Comparison of ENCODE assay signal across 8 mouse cellular contexts in the genomic region with DNA sequence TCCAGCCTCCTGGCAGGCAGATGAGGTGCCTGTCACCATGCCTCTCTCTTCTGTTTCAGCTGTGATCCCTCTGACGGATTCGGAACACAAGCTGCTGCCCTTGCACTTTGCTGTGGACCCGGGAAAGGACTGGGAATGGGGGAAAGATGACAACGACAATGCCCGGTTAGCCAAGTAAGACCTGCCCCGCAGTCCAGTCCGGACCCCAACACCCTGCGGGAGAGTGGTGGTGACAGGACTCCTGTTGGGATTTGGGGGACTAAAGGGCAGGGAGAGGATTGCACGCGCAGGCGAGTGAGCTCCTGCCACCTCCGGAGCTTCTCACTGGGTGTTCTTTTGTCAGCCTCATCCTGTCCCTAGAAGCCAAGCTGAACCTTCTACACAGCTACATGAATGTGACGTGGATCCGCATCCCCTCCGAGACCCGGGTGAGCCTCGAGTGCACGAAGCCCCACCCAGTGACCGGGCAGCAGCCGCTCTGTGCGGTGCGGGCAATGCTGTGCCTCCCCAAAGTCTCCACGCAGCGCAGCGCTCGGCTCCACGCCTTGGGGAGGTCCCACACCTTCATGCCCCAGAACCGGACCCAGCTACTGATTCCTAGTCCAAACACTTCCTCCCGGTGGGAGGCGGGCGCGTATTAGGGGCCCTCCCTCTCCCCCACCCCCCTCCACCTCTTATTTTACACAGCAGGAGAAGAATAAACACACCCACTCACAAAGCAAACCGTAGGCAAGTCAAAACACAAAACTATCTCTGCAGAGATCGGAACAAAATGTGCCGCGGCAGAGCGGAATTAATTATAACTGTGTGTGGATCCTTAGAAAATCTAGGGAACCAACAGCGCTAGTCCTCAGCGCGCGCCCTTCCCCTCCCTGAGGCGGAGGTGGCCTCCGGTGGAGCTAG.
A peak's percentile ranks its signal among the peaks of the same experiment; 100 is the strongest.
DNase-seq lines count a peak whose midpoint lies in the region; ATAC-seq lines count a peak whose summit lies in the region.

No protein-coding gene starts in this region.

- ATAC-seq in embryonic facial prominence, embryonic 14.5 days (ENCODE audit: low read depth) = no peak
- ATAC-seq in heart, embryonic 14.5 days (ENCODE audit: insufficient number of reproducible peaks, insufficient read depth, low FRiP score, low read depth) = no peak
- no peak for ATAC-seq in liver, embryonic 13.5 days (ENCODE audit: low read depth)

- H3K9me3 ChIP-seq in embryonic facial prominence, embryonic 14.5 days (ENCODE audit: control insufficient read depth, low read length) = no peaks in the 10 kb centered on the region
- H3K9me3 ChIP-seq in heart, embryonic 14.5 days (ENCODE audit: control insufficient read depth, low read length) = no peaks in the 10 kb centered on the region
- no peaks in the 10 kb centered on the region for H3K9me3 ChIP-seq in liver, embryonic 13.5 days (replicated peaks)

- peak overlapping the region; percentile 70 for H3K4me2 ChIP-seq in embryonic facial prominence, embryonic 14.5 days (ENCODE audit: low read depth, low read length)
- H3K4me2 ChIP-seq in heart, embryonic 14.5 days (ENCODE audit: low read length) = peak overlapping the region; percentile 69
- H3K4me2 ChIP-seq in liver, embryonic 13.5 days = peak overlapping the region; percentile 51

- 0 out of 2 replicates have a peak, but pooled peaks cover 4% of the 10 kb centered on the region for H3K4me1 ChIP-seq in embryonic facial prominence, embryonic 14.5 days (ENCODE audit: control insufficient read depth, insufficient read depth, low read length)
- H3K4me1 ChIP-seq in heart, embryonic 14.5 days (ENCODE audit: control insufficient read depth in 2 of 2, insufficient read depth in 2 of 2, low read length in 2 of 2) = no peaks in the 10 kb centered on the region; a peak in 2 of 4 replicates
- no peaks in the 10 kb centered on the region; the same call in 1 of the 2 replicates for H3K4me1 ChIP-seq in liver, embryonic 13.5 days (replicated peaks)

- no peaks in the 10 kb centered on the region for H3K36me3 ChIP-seq in embryonic facial prominence, embryonic 14.5 days (ENCODE audit: control insufficient read depth, insufficient read depth, low read length)
- H3K36me3 ChIP-seq in heart, embryonic 14.5 days (ENCODE audit: control insufficient read depth, insufficient read depth, low read length) = no peaks in the 10 kb centered on the region
- H3K36me3 ChIP-seq in liver, embryonic 13.5 days = no peaks in the 10 kb centered on the region

- no peak overlapping the region for H3K27ac ChIP-seq in embryonic facial prominence, embryonic 14.5 days (replicated peaks; ENCODE audit: low read depth, low read length)
- H3K27ac ChIP-seq in heart, embryonic 14.5 days (replicated peaks in 1 of 2; ENCODE audit: control insufficient read depth in 1 of 2, insufficient read depth in 1 of 2, low read depth in 2 of 2, low read length in 2 of 2) = no peak overlapping the region
- H3K27ac ChIP-seq in liver, embryonic 13.5 days = no peak overlapping the region

- H3K27me3 ChIP-seq in embryonic facial prominence, embryonic 14.5 days (replicated peaks; ENCODE audit: control insufficient read depth, insufficient read depth, low read length) = peaks cover 63% of the 10 kb centered on the region
- peaks cover 63% of the 10 kb centered on the region for H3K27me3 ChIP-seq in heart, embryonic 14.5 days (ENCODE audit: control insufficient read depth, insufficient read depth, low read length)
- H3K27me3 ChIP-seq in liver, embryonic 13.5 days = peaks cover 65% of the 10 kb centered on the region

- peak; percentile 43 to 46 for DNase-seq in urinary bladder, adult 18-20 months (ENCODE audit: low spot score in 2 of 2)
- DNase-seq in urinary bladder, adult 2 months (ENCODE audit: low spot score) = no peak
- DNase-seq in embryonic facial prominence, embryonic 14.5 days (ENCODE audit: low spot score) = no peak
- DNase-seq in kidney, postnatal 10 days = peak; percentile 52
- DNase-seq in liver, embryonic 13.5 days = no peak
- peak; percentile 11 to 21 for DNase-seq in natural killer cell, adult 2 months (ENCODE audit: low spot score in 2 of 2)
- peak; percentile 63 for DNase-seq in thymus, postnatal 4 days

- H3K9ac ChIP-seq in embryonic facial prominence, embryonic 14.5 days (ENCODE audit: low read depth, low read length) = peak overlapping the region; percentile 54
- peak overlapping the region; percentile 42 for H3K9ac ChIP-seq in heart, embryonic 14.5 days (ENCODE audit: low read length)
- no peak overlapping the region for H3K9ac ChIP-seq in liver, embryonic 13.5 days

- H3K4me3 ChIP-seq in embryonic facial prominence, embryonic 14.5 days (ENCODE audit: low read depth, low read length) = peak overlapping the region; percentile 36
- peak overlapping the region; percentile 36 to 39 for H3K4me3 ChIP-seq in heart, embryonic 14.5 days (ENCODE audit: control insufficient read depth in 1 of 2, insufficient read depth in 1 of 2, low read depth in 1 of 2, low read length in 2 of 2)
- peak overlapping the region; percentile 37 for H3K4me3 ChIP-seq in liver, embryonic 13.5 days (replicated peaks)

- under 1% methylated on average over 34 of the region's 43 CpGs for WGBS in embryonic facial prominence, embryonic 14.5 days
- 2% methylated on average over 43 of the region's 43 CpGs for WGBS in heart, embryonic 14.5 days
- 4% methylated on average over 43 of the region's 43 CpGs for WGBS in liver, embryonic 13.5 days (ENCODE audit: insufficient replicate concordance)

Comparison
In these comparisons a context has a peak if more than half of its experiments do, and no peak if none do; other contexts are left out.
1. DNase-seq: peak in urinary bladder, adult 18-20 months (2 of 2), kidney, postnatal 10 days (single experiment), natural killer cell, adult 2 months (2 of 2) and thymus, postnatal 4 days (single experiment); none in urinary bladder, adult 2 months (single experiment), embryonic facial prominence, embryonic 14.5 days (single experiment) and liver, embryonic 13.5 days (single experiment).
2. Peak in every context shown above with its lines, with median percentiles within 50 percentile points of each other: H3K4me2 ChIP-seq and H3K4me3 ChIP-seq.